Mouse (Mus musculus): ENCODE results near the gene Tgfb2. TPM values are rescaled to one million over a fixed set of nuclear protein-coding genes. Genes with fewer than 3 reads are reported as not detected.

The Tgfb2 gene
- total RNA-seq, 2 experiments from 2014 or later = 2.0 to 2.4 TPM

- no peak for DNase-seq
Measured at GRCm38 (mm10) chr1:186582113-186582512, 123.7 kb downstream of the Tgfb2 start.

GRCm38 (mm10) chr1:186581666-186582065 lies 124.1 kb downstream of the Tgfb2 start:
- no peak for DNase-seq

GRCm38 (mm10) chr1:186581114-186581513 lies 124.7 kb downstream of the Tgfb2 start:
- no peak for DNase-seq

- DNase-seq = no peak
Measured at GRCm38 (mm10) chr1:186577302-186577701, 128.5 kb downstream of the Tgfb2 start.

- no peak for DNase-seq
Measured at GRCm38 (mm10) chr1:186575629-186576028, 130.2 kb downstream of the Tgfb2 start.

- no peak for DNase-seq
Measured at GRCm38 (mm10) chr1:186575074-186575473, 130.7 kb downstream of the Tgfb2 start.

Other genes with a start within 250 kb of the Tgfb2 start
- gene Rrp15, start 43.4 kb upstream of the Tgfb2 start, total RNA-seq (2021) = 10 to 100 TPM; 24.0 to 28.2 TPM

Measured in adrenal gland, postnatal 36 days (tissue).